Mouse (Mus musculus) bone marrow macrophage, adult 2 months (primary cell): ENCODE results near the gene Ptk6.

ENCODE experiments used
- CTCF ChIP-seq: IDR thresholded peaks from 2 replicates; pipeline ENCODE4 v1.5.1; 2012; ENCODE audit warnings: low read depth, mild to moderate bottlenecking, low read length, moderate library complexity
- POLR2A ChIP-seq: IDR thresholded peaks from 2 replicates; pipeline ENCODE4 v1.6.1; 2012; ENCODE audit warnings: mild to moderate bottlenecking, low read depth, low read length, borderline replicate concordance

- TF ChIP-seq CTCF (no peak), POLR2A (no peak)
Measured at GRCm38 (mm10) chr2:181202886-181203285, 297 bp upstream of the Ptk6 start.
